Mouse (Mus musculus) bone marrow macrophage, adult 2 months (primary cell): ENCODE data around the gene Insrr.

Experiments used
- CTCF ChIP-seq: IDR thresholded peaks from 2 replicates; pipeline ENCODE4 v1.5.1; 2012; ENCODE audit warnings: low read depth, mild to moderate bottlenecking, low read length, moderate library complexity
- POLR2A ChIP-seq: IDR thresholded peaks from 2 replicates; pipeline ENCODE4 v1.6.1; 2012; ENCODE audit warnings: mild to moderate bottlenecking, low read depth, low read length, borderline replicate concordance

DNA sequence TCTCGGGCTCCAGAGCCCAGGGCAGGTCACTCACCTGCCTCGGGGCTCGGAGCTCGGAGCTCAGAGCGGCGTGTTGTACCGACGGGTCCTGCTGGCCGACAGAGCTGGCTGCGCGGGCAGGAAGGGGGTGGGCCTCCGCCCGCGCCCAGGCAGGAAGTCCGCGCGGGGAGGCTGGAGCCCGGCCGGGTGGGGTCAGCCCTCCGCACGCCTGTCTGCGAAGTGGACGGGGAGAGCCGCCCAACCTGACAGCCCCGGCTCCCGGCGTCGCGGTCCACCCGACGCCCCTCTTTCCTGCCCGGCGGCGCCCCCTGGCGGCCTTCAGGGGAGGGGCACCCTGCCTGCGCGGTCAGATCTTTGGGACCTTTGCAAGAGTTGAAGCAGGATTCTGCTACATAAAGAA is 27.9 kb upstream of the Insrr start:
- TF ChIP-seq POLR2A (no peak), CTCF (peak; percentile 77)
